Mouse (Mus musculus) adrenal gland, adult (tissue): ENCODE data around the gene Ppp3ca.

ENCODE experiments used
- DNase-seq, 2 experiments: peaks; one replicate each; pipeline ENCODE4 v3.0.0; 2022 to 2023; ENCODE audit warnings: low spot score in 1 of 2; ENCODE audit not compliant: inconsistent age in 2 of 2

Gene Ppp3ca

GRCm38 (mm10) chr3:136981589-136981924, 311.6 kb downstream of the Ppp3ca start:
- DNase-seq = no peak

DNA sequence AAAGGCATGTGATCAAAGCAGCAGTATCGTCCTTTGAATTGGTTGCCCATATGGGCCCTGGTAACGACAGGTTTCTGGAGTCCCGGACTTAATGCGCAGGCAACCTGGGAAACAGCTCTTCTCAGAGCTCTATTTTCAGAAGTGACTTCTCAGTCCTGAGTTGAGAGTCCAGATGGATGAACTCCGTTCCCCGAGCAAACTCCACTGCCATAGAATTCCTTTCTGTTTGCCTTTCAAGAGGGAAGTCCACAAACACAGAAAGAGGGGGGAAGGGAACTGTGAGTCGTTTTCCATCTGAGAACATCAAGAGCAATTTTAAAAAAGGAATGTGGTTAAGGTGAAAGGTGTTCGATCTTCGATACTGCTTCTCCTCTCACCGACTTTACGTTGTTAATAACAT, 312.1 kb downstream of the Ppp3ca start:
- no peak for DNase-seq

DNA sequence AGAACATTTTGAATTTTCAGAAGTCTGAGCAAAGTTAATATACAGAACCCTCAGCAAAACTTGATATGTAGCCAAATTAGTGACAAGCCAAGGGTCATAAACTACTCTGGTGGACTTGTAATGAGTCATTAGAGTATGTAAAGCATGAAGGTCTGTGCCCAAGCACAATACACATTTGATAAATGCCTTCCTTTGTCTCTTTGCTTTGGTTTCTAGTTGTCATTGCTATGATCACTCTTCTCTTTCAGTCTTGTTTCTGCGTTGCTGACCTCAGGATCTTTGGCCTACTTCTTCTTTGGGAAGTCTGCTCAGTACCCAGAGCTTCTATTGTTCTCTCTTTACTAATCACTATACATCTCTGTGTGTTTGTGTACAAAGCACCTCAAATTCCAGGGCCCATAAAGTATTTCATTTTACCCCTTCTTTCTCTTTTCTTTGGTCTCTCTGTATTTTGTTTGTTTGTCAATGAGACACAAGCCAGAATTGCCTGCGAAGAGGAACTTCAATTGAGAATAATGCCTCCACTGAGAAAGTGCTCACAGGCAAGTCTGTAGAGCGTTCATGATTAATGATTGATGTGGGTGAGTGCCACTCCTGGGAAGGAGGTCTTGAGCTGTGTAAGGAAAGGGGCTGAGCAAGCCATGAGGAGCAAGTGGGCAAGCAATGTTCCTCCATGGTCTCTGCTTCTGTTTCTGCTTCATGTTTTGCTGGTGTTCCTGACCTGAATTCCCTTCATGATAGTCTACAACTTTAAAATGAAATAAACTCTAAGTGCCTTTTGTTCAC, 316.4 kb downstream of the Ppp3ca start:
- no peak for DNase-seq
